Mouse (Mus musculus) CH12.LX (cell line): ENCODE measurements around the gene Dennd2a. TPM values are rescaled to one million over a fixed set of nuclear protein-coding genes. Genes with fewer than 3 reads are reported as not detected.

Experiments used
- DNase-seq: peaks from one replicate; pipeline ENCODE4 v3.0.0-alpha.2; 2013; ENCODE audit errors: extremely low read depth
- H3K27ac ChIP-seq: 2 replicates; pipeline ENCODE4 v1.5.1; 2012; ENCODE audit warnings: low read depth, mild to moderate bottlenecking, control low read depth, moderate library complexity; ENCODE audit not compliant: insufficient read depth
- H3K27me3 ChIP-seq: replicated peaks from 2 replicates; pipeline ENCODE3; 2012; ENCODE audit warnings: inconsistent platforms
- H3K36me3 ChIP-seq, 2 experiments: replicated peaks in 1 of 2; 2 replicates each; pipeline versions ENCODE3 to v1.6.1; 2012; ENCODE audit warnings: inconsistent platforms in 1 of 2, low read length in 1 of 2, mild to moderate bottlenecking in 1 of 2, mixed read lengths in 1 of 2, moderate library complexity in 1 of 2; ENCODE audit not compliant: control insufficient read depth in 1 of 2, insufficient read depth in 1 of 2
- H3K4me1 ChIP-seq, 2 experiments: 2 replicates each; pipeline ENCODE4 v1.6.1; 2012; ENCODE audit warnings: inconsistent platforms in 1 of 2, moderate library complexity in 1 of 2; ENCODE audit not compliant: insufficient read depth in 2 of 2, control insufficient read depth in 1 of 2
- H3K4me2 ChIP-seq: 2 replicates; pipeline ENCODE4 v1.6.1; 2012; ENCODE audit warnings: low read depth, mild to moderate bottlenecking, control low read depth; ENCODE audit not compliant: poor library complexity, insufficient read depth, severe bottlenecking
- H3K4me3 ChIP-seq, 3 experiments: fragments of 150-350 bp in 1 of 3; sonication (generic) in 1 of 3; replicated peaks in 1 of 3; 2 replicates each; pipeline versions ENCODE3 to v1.5.1; 2011 to 2012; ENCODE audit warnings: low read depth in 2 of 3, low read length in 2 of 3, mild to moderate bottlenecking in 2 of 3, moderate library complexity in 2 of 3, control low read depth in 1 of 3, improper control_type of control experiment in 1 of 3, inconsistent platforms in 1 of 3, mixed read lengths in 1 of 3; ENCODE audit not compliant: poor library complexity in 1 of 3
- H3K79me2 ChIP-seq: replicated peaks from 2 replicates; pipeline ENCODE4 v1.6.1; 2012; ENCODE audit warnings: mild to moderate bottlenecking, moderate library complexity; ENCODE audit not compliant: control insufficient read depth, poor library complexity, insufficient read depth, severe bottlenecking; ENCODE audit errors: extremely low read depth
- H3K9ac ChIP-seq: 2 replicates; pipeline ENCODE4 v1.6.1; 2012; ENCODE audit warnings: low read depth, mild to moderate bottlenecking, control low read depth, moderate library complexity; ENCODE audit not compliant: insufficient read depth
- H3K9me3 ChIP-seq: replicated peaks from 2 replicates; pipeline ENCODE3; 2012; ENCODE audit warnings: low read length, inconsistent platforms, mixed read lengths
- CHD1 ChIP-seq: IDR thresholded peaks from 2 replicates; pipeline ENCODE4 v1.6.1; 2012; ENCODE audit warnings: low read depth, low read length, improper control_type of control experiment, inconsistent platforms
- CHD2 ChIP-seq: IDR thresholded peaks from 2 replicates; pipeline ENCODE4 v1.6.1; 2011; ENCODE audit warnings: low read length, improper control_type of control experiment
- CTCF ChIP-seq, 2 experiments: IDR thresholded peaks in 1 of 2; conservative IDR thresholded peaks in 1 of 2; 2 replicates each; pipeline ENCODE4 v1.5.1; 2011 to 2012; ENCODE audit warnings: low read depth in 2 of 2, low read length in 2 of 2, improper control_type of control experiment in 1 of 2, inconsistent platforms in 1 of 2, mild to moderate bottlenecking in 1 of 2, moderate library complexity in 1 of 2
- E2F4 ChIP-seq: IDR thresholded peaks from 2 replicates; pipeline ENCODE4 v1.6.1; 2011; ENCODE audit warnings: low read depth, low read length, improper control_type of control experiment; ENCODE audit not compliant: insufficient replicate concordance
- ELF1 ChIP-seq: IDR thresholded peaks from 2 replicates; pipeline ENCODE4 v1.6.1; 2014; ENCODE audit warnings: low read depth, mild to moderate bottlenecking, inconsistent platforms, low read length, improper control_type of control experiment
- EP300 ChIP-seq: IDR thresholded peaks from 2 replicates; pipeline ENCODE4 v1.6.1; 2011; ENCODE audit warnings: low read length, improper control_type of control experiment
- ETS1 ChIP-seq: conservative IDR thresholded peaks from 2 replicates; pipeline ENCODE4 v1.6.1; 2012; ENCODE audit warnings: low read depth, mild to moderate bottlenecking, inconsistent platforms, low read length, improper control_type of control experiment, moderate library complexity
- HCFC1 ChIP-seq: IDR thresholded peaks from 2 replicates; pipeline ENCODE4 v1.6.1; 2012; ENCODE audit warnings: low read depth, mild to moderate bottlenecking, inconsistent platforms, low read length, improper control_type of control experiment
- IRF4 ChIP-seq: IDR thresholded peaks from 2 replicates; pipeline ENCODE4 v1.6.1; 2014; ENCODE audit warnings: low read depth, mild to moderate bottlenecking, inconsistent platforms, low read length, improper control_type of control experiment
- JUN ChIP-seq: IDR thresholded peaks from 2 replicates; pipeline ENCODE4 v1.6.1; 2011; ENCODE audit warnings: low read depth, mild to moderate bottlenecking, low read length, improper control_type of control experiment, moderate library complexity; ENCODE audit not compliant: insufficient read depth
- MAX ChIP-seq: IDR thresholded peaks from 2 replicates; pipeline ENCODE4 v1.6.1; 2011; ENCODE audit warnings: low read length, improper control_type of control experiment
- MAZ ChIP-seq: IDR thresholded peaks from 2 replicates; pipeline ENCODE4 v1.6.1; 2012; ENCODE audit warnings: low read depth, mild to moderate bottlenecking, inconsistent platforms, low read length, improper control_type of control experiment, moderate library complexity
- MXI1 ChIP-seq: IDR thresholded peaks from 2 replicates; pipeline ENCODE4 v1.6.1; 2011; ENCODE audit warnings: mild to moderate bottlenecking, low read depth, low read length, improper control_type of control experiment
- MYC ChIP-seq: IDR thresholded peaks from 2 replicates; pipeline ENCODE4 v1.6.1; 2011; ENCODE audit warnings: low read depth, mild to moderate bottlenecking, improper control_type of control experiment, low read length
- NELFE ChIP-seq: IDR thresholded peaks from 2 replicates; pipeline ENCODE4 v1.6.1; 2011; ENCODE audit warnings: low read depth, low read length, improper control_type of control experiment
- NRF1 ChIP-seq: IDR thresholded peaks from 2 replicates; pipeline ENCODE4 v1.6.1; 2014; ENCODE audit warnings: low read depth, mild to moderate bottlenecking, inconsistent platforms, low read length, improper control_type of control experiment, moderate library complexity
- PAX5 ChIP-seq: IDR thresholded peaks from 2 replicates; pipeline ENCODE4 v1.6.1; 2012; ENCODE audit warnings: low read length, inconsistent platforms, mixed read lengths
- RAD21 ChIP-seq: IDR thresholded peaks from 2 replicates; pipeline ENCODE4 v1.6.1; 2011; ENCODE audit warnings: low read depth, mild to moderate bottlenecking, low read length, improper control_type of control experiment, moderate library complexity
- RCOR1 ChIP-seq: conservative IDR thresholded peaks from 2 replicates; pipeline ENCODE4 v1.6.1; 2012; ENCODE audit warnings: low read depth, mild to moderate bottlenecking, inconsistent platforms, low read length, improper control_type of control experiment
- SIN3A ChIP-seq: IDR thresholded peaks from 2 replicates; pipeline ENCODE4 v1.6.1; 2012; ENCODE audit warnings: low read length, improper control_type of control experiment, inconsistent platforms
- SMC3 ChIP-seq: IDR thresholded peaks from 2 replicates; pipeline ENCODE4 v1.6.1; 2011; ENCODE audit warnings: low read depth, low read length, improper control_type of control experiment
- ZC3H11A ChIP-seq: IDR thresholded peaks from 2 replicates; pipeline ENCODE4 v1.6.1; 2012; ENCODE audit warnings: low read depth, mild to moderate bottlenecking, inconsistent platforms, low read length, improper control_type of control experiment
- ZKSCAN1 ChIP-seq: IDR thresholded peaks from 2 replicates; pipeline ENCODE4 v1.6.1; 2012; ENCODE audit warnings: low read depth, inconsistent platforms, low read length, improper control_type of control experiment, borderline replicate concordance
- ZMIZ1 ChIP-seq: IDR thresholded peaks from 2 replicates; pipeline ENCODE4 v1.6.1; 2012; ENCODE audit warnings: low read depth, mild to moderate bottlenecking, inconsistent platforms, low read length, improper control_type of control experiment
- ZNF384 ChIP-seq: IDR thresholded peaks from 2 replicates; pipeline ENCODE4 v1.6.1; 2012; ENCODE audit warnings: low read depth, low read length, improper control_type of control experiment, inconsistent platforms
- dilution Hi-C: fragments of 300-500 bp; cut with MboI; formaldehyde crosslinking; loops from 2 replicates; pipeline ENCODE4 v1.14.3; 2020; ENCODE audit warnings: low sequenced_read_pairs; ENCODE audit not compliant: extremely low pct_unique_long_range_greater_than_20kb, extremely low pct_ligation_motif_present
- in situ Hi-C: fragments of 300-500 bp; cut with MboI; formaldehyde crosslinking; loops from 3 replicates; pipeline ENCODE4 v1.14.3; 2019; ENCODE audit warnings: low sequenced_read_pairs, low pct_ligation_motif_present, low pct_unique_long_range_greater_than_20kb, mixed read lengths
- polyA plus RNA-seq: library from polyadenylated mRNA; unstranded; fragments of >175 nt; gene quantifications from 2 replicates; pipeline ENCODE4 v1.2.1, GENCODE M21; 2012; ENCODE audit warnings: low read depth; ENCODE audit not compliant: insufficient read length
- total RNA-seq, 2 experiments: library from RNA; depleted of rRNA; stranded (reverse); fragments of 300-350 nt in 1 of 2; fragments of >200 nt in 1 of 2; gene quantifications; 2 replicates each; pipeline ENCODE4 v1.2.3; 2012 to 2014

Dennd2a gene
- total and polyA plus RNA-seq, 3 experiments = 3.7 to 10.6 (median 9.1) TPM

DNA sequence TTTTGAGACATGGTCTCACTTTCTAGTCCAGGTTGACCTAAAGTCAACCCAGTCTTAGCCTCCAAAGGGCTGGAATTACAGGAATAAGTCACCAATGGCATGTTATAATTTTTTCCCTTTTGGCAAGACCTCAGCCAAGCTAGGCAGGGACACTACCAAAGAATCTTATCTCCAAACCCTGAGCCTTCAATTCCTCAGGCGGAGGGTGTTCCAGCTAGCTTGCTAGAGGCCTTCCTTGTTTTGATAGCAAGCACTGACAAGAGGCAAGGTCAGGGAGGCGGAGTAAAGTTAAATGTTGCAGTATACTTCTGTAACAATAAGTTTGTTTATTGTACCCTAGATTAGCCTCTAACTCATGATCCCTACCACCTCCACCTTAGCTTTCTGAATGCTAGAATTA is 132.5 kb downstream of the Dennd2a start:
- dilution Hi-C loops (no loop called here), in situ Hi-C loops (no loop called here)
- no peak overlapping the region for H3K27ac ChIP-seq
- H3K4me2 ChIP-seq = no peak overlapping the region
- H3K9ac ChIP-seq = no peak overlapping the region
- no peak overlapping the region for H3K4me3 ChIP-seq
- no peaks in the 10 kb centered on the region for H3K36me3 ChIP-seq
- no peak for TF ChIP-seq NRF1
- no peak for TF ChIP-seq SIN3A
- TF ChIP-seq MAX = no peak
- TF ChIP-seq ZKSCAN1 = no peak
- TF ChIP-seq HCFC1 = no peak
- no peak for TF ChIP-seq PAX5
- no peak for TF ChIP-seq CTCF (conservative IDR thresholded peaks at IDR 0.05 in 1 of 2, IDR thresholded peaks at IDR 0.05 in 1 of 2; ENCODE audit: low read depth in 2 of 2, low read length in 2 of 2)
- no peak for TF ChIP-seq ETS1
- no peak for TF ChIP-seq MYC
- TF ChIP-seq ZNF384 = no peak
- no peak for TF ChIP-seq SMC3
- TF ChIP-seq ZMIZ1 = no peak
- no peak for TF ChIP-seq ZC3H11A
- no peak for TF ChIP-seq RCOR1
- no peak for TF ChIP-seq MAZ
- no peak for TF ChIP-seq EP300
- no peak for TF ChIP-seq RAD21
- no peak for DNase-seq
- H3K4me1 ChIP-seq = peaks cover 2 to 6% of the 10 kb centered on the region in 2 experiments; a peak in 2 of 4 replicates
- peaks cover 5% of the 10 kb centered on the region for H3K27me3 ChIP-seq
- no peaks in the 10 kb centered on the region for H3K9me3 ChIP-seq
- H3K79me2 ChIP-seq = no peaks in the 10 kb centered on the region

- TF ChIP-seq MXI1 (no peak), ELF1 (no peak), CHD2 (no peak), JUN (no peak), RCOR1 (no peak), HCFC1 (no peak), SIN3A (no peak), ZNF384 (no peak), CHD1 (no peak), PAX5 (no peak), NRF1 (no peak), NELFE (no peak), E2F4 (no peak), IRF4 (no peak)
- H3K4me2 ChIP-seq = no peak overlapping the region
- no peak for DNase-seq
- H3K27me3 ChIP-seq = peaks cover 5% of the 10 kb centered on the region
- peaks cover 2 to 13% of the 10 kb centered on the region in 2 experiments; a peak in 2 of 4 replicates for H3K4me1 ChIP-seq
- in situ Hi-C loops = no loop called here
- no peaks in the 10 kb centered on the region; the same call in 1 of the 2 replicates for H3K79me2 ChIP-seq
- dilution Hi-C loops = no loop called here
- no peaks in the 10 kb centered on the region for H3K9me3 ChIP-seq
- H3K27ac ChIP-seq = no peak overlapping the region
- H3K36me3 ChIP-seq = no peaks in the 10 kb centered on the region
- H3K9ac ChIP-seq = no peak overlapping the region
- no peak overlapping the region for H3K4me3 ChIP-seq
Observed at GRCm38 (mm10) chr6:39423686-39424085, 134.0 kb downstream of the Dennd2a start.
